Mouse (Mus musculus) T-helper 1 cell (primary cell): ENCODE measurements around the gene Gm21915.

Experiments used
- in situ Hi-C: fragments of 300-600 bp; cut with MboI, MseI; formaldehyde crosslinking; loops from one replicate; pipeline ENCODE4 v1.15.1; 2025; ENCODE audit warnings: high pct_unique_total_duplicates

The Gm21915 gene

DNA sequence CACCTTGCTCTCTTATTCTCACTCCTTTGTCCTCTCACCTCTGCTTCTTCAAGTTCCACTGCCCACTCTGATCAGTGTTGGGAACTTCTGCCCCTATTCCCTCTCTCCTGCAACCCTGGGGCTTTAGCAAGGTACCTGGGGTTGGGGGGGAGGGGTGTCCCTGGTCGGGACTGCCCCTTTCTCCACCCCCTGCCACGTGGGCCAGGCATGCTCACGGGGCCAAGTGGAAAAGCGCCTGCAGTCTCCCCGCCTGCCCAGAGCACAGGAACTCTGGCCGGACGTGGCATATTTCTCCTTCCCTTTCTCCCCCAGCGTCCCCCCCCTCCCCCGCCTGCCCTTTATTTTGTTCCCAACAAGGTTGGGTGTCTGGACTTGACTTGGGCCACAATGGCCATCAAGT lies 17.7 kb upstream of the Gm21915 start:
- in situ Hi-C loops = no loop called here

GRCm38 (mm10) chr9:40666190-40666803 lies 4.1 kb upstream of the Gm21915 start:
- in situ Hi-C loops = no loop called here

DNA sequence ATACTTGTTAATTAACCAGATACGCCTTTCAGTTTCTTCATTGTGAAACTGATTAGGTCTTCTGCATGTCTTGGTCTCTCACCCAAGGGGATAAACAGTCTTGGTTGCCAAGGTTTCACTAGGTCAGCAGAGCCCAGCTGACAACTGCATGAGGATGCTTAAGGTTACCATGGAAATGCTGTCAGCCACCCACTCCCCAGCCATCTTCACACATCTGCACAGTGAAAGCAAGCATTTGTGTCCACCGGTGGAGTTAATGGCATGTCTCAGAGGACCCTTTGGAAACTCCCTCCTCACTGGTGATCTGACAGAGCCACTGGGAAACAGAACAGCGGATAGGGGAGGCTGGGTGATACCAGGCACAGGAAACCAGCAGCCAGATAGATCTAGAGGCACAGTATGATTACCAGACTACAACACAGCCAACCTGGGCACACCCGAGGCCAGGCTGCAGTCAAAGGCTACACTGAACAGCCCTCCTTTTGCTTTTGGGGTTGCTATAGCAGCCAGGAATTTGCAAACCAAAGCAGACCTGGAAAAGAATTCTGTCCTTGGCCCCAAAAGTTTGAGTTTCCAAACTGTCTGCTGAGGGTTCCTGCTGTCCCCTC lies 1.0 kb downstream of the Gm21915 start:
- in situ Hi-C loops = no loop called here

DNA sequence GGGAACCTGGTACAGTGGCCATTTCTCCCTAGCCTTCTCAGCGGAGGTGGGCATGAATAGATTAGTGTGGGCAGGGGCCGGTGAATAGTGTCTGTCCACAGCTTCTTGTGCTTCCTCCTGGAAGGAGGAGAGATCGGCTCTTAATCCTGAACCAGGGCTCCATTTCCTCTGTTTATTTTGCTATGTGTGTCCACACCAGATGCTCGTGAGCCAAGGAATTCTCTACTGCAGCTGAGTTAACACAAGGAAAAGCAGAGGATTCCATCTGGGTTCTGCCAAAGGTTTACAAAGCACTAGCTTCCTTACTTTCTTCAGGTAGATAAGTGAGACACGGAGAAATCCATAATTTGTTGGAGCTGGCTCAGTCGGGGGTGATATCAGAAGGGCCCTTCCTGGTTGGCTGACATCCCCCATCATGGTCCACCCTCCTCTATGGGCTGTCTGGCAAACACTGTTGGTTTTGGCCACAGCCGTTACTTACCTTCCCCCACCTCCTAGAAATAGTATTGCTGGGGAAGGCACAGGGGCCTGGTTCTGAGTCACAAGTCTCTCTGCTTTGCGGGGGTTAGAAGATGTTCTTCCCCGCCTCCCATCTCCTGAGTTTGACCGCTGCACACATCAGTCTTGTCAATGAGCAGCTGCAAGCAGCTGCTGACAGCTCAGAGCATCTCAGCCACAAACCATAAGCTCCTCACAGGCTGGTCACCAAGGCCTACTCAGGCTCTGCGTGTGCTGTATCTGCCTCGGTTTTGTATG lies 5.0 kb downstream of the Gm21915 start:
- in situ Hi-C loops = no loop called here

- in situ Hi-C loops = no loop called here
Observed at GRCm38 (mm10) chr9:40678653-40679052, 8.2 kb downstream of the Gm21915 start.

GRCm38 (mm10) chr9:40685801-40686420 lies 15.5 kb downstream of the Gm21915 start, which contains the start of gene Clmp:
Gene Clmp (plus strand): TSS chr9:40685962.
- in situ Hi-C loops = no loop called here

- in situ Hi-C loops = no loop called here
Observed at GRCm38 (mm10) chr9:40686421-40686899, 16.0 kb downstream of the Gm21915 start.

DNA sequence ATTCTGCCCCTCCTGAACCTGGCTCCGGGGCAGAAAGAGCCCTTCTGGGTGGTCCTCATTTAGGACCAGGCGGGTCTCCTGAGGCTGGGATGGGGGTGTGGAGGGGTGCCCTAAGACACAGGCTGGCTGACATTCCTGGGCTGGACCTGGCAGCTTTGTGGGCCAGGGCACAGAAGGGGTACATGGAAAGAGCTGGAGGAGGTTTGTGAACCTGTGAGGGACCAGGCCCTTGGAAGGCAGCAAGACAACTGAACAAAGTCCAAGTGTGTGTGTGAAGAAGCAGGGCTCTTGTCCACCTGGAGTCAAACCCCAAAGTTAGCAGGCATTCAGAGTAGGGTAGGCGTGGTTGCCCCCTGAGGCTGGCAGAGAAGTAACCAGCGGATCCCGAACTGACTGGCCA lies 16.6 kb downstream of the Gm21915 start:
- in situ Hi-C loops = no loop called here

DNA sequence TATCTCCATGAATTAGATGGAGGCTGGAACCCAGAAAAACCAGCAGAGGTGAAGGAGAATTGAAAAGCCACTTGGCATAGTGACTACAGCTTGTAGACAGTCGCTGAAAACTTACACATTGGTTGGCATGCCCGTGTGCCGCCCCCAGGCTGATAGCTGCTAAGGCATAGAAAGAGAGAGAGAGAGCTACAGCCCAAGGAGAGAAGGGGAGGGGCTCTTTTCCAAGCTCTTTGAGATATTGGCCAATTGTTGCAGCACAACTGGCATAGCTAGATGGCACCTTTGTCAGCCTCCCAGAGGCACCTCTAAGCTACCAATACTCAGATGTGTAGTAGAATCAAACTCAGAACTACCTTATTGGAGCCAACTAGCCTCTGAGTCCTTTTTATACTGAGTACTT lies 17.1 kb downstream of the Gm21915 start:
- in situ Hi-C loops = no loop called here

DNA sequence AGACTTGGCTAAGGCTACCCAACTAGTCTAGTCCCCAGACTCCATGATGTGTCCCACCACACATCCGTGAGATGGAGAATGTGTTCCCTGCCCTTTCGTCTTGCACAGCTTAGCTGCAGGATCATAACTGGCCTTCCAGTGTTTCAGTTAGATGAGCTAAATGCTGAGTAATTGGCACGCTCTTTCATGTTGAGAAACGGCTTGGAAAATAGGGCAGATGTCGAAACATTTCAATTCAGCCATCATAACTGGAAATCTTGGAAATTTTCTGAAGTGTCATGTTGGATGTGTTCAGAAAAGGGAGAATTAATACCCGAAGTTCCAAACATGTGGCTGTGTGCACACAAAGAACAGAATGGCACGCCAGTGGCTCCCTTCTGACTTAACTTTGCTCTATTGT lies 20.1 kb downstream of the Gm21915 start:
- in situ Hi-C loops = no loop called here

DNA sequence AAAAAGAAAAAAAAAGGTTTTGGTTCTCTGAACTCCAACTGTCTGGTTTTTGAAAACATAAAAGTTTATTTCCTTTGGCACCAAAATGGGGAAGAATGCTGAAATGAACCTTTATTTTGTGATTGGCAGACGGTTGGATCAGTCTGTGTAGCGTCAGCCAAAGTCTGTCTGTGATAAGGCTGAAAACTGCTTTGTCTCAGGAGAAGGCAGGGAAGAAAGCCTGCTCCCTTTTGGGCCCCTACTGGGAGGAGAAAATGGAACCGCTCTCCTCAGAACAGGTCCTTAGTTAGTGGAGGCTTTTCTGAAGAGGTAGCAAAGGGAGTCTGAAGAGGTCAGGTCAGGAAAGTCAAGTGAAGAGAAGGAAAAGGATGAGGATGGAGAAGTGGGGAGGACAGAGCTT lies 22.6 kb downstream of the Gm21915 start:
- in situ Hi-C loops = no loop called here

GRCm38 (mm10) chr9:40693768-40694167 lies 23.4 kb downstream of the Gm21915 start:
- in situ Hi-C loops = no loop called here

GRCm38 (mm10) chr9:40694284-40694683 lies 23.9 kb downstream of the Gm21915 start:
- in situ Hi-C loops = no loop called here

GRCm38 (mm10) chr9:40696086-40696485 lies 25.7 kb downstream of the Gm21915 start:
- in situ Hi-C loops = no loop called here

DNA sequence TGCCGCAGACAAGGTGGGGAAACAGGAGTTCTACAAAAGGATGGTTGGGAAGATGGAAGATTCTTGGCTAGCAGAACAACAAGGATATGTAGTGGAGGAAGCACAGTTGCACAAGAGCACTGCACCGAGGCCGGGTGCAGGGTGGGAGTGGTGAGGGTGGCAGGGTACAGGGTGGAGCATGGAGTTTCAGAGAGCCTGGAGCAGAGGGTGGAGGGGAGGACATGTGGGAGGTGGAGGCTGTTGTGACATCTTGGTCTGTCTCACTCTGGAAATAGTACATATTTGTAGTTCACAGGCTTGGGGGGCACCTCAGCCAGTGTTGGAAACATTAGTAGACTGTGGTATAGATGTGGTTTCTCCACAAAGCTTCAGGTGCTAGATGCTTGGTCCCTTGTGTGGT lies 28.8 kb downstream of the Gm21915 start:
- in situ Hi-C loops = no loop called here

DNA sequence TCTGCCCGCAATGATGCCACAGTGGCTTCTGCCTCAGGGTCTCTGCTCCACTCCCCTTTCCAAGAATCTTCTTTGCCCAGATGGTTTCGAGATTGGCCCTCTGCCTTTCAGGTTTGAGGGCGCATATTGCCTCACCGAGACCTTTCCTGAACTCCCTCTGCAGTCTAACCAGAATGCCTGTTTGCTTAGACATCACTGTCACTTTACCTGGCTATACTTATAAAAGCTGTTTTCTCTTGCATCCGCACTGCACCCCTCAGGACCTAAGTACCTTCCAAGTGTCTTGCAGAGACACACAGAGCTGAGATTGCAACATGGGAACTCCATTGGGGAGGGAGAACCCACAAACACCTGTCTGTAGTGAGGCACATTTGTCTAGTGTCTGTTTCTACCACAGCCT lies 29.8 kb downstream of the Gm21915 start:
- in situ Hi-C loops = no loop called here

GRCm38 (mm10) chr9:40704364-40705276 lies 34.2 kb downstream of the Gm21915 start:
- in situ Hi-C loops = no loop called here

GRCm38 (mm10) chr9:40708448-40709140 lies 38.2 kb downstream of the Gm21915 start:
- in situ Hi-C loops = no loop called here

- in situ Hi-C loops = no loop called here
Observed at GRCm38 (mm10) chr9:40709141-40709537, 38.7 kb downstream of the Gm21915 start.

- in situ Hi-C loops = no loop called here
Observed at GRCm38 (mm10) chr9:40709587-40709986, 39.2 kb downstream of the Gm21915 start.

- in situ Hi-C loops = no loop called here
Observed at GRCm38 (mm10) chr9:40709991-40710390, 39.6 kb downstream of the Gm21915 start.
